Mouse (Mus musculus) heart, postnatal 0 days (tissue): ENCODE measurements around the gene Gas1.

Source experiments
- CTCF ChIP-seq: IDR thresholded peaks from 2 replicates; pipeline ENCODE4 v1.5.1; 2016; ENCODE audit warnings: antibody characterized with exemption, control low read depth, low read depth
- EP300 ChIP-seq: IDR thresholded peaks from 2 replicates; pipeline ENCODE4 v1.6.1; 2016; ENCODE audit warnings: antibody characterized with exemption, low read depth

DNA sequence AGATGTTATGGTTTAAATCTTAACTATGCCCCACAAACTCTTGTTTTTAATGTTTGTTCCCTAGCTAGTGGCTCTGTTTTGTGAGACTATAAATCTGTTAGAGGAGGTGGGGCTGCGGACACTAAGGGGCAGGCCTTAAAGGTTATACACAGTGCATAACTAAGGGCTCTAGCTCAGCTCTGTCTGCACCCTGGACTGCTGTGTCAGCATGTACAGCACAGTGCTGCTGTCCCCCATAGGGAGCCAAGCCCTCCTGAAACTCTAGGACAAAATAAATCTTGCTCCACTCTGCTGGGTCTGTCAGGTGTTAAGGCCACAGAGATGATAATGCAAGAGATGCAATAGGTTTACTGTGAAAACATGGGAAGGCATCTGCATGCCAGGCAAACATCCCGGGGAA lies 10.1 kb upstream of the Gas1 start:
- TF ChIP-seq CTCF (no peak), EP300 (no peak)
